Mouse (Mus musculus) heart, embryonic 16.5 days (tissue): Measurements from ENCODE around the gene Spink2. TPM values are rescaled to one million over a fixed set of nuclear protein-coding genes. Genes with fewer than 3 reads are reported as not detected.
"Not testable (repeated sequence)": the region's sequence is repeated elsewhere in the genome, so short reads cannot be mapped to it uniquely, and the experiment has no call there.

Experiments used
- ATAC-seq: fragments of 200-750 bp; cut with Nextera tagmentation; replicated peaks from 2 replicates; pipeline ENCODE4 v1.8.0; 2017; ENCODE audit warnings: moderate number of reproducible peaks; ENCODE audit not compliant: insufficient read depth, low FRiP score; ENCODE audit errors: extremely low read depth
- H3K27ac ChIP-seq: fragments of 300-500 bp; sonication (generic); 2 replicates; pipeline ENCODE4 v1.5.1; 2014; ENCODE audit warnings: mild to moderate bottlenecking, low read length, control low read depth, moderate library complexity
- H3K27me3 ChIP-seq: fragments of 300-500 bp; sonication (generic); 2 replicates; pipeline ENCODE4 v1.6.1; 2014; ENCODE audit warnings: low read length, mixed read lengths; ENCODE audit not compliant: control insufficient read depth, insufficient read depth
- H3K36me3 ChIP-seq: fragments of 300-500 bp; sonication (generic); 2 replicates; pipeline ENCODE4 v1.6.1; 2014; ENCODE audit not compliant: control insufficient read depth, insufficient read depth
- H3K4me1 ChIP-seq: fragments of 300-500 bp; sonication (generic); 2 replicates; pipeline ENCODE4 v1.6.1; 2014; ENCODE audit warnings: low read length, mixed read lengths; ENCODE audit not compliant: control insufficient read depth, insufficient read depth
- H3K4me2 ChIP-seq: fragments of 300-500 bp; sonication (generic); 2 replicates; pipeline ENCODE4 v1.6.1; 2014; ENCODE audit warnings: low read depth, mild to moderate bottlenecking, control low read depth, low read length
- H3K4me3 ChIP-seq: fragments of 300-500 bp; sonication (generic); 2 replicates; pipeline ENCODE4 v1.5.1; 2014; ENCODE audit warnings: mild to moderate bottlenecking, control low read depth, low read length
- H3K9ac ChIP-seq: fragments of 300-500 bp; sonication (generic); 2 replicates; pipeline ENCODE4 v1.6.1; 2014; ENCODE audit warnings: low read length, control low read depth
- H3K9me3 ChIP-seq: fragments of 300-500 bp; sonication (generic); replicated peaks from 2 replicates; pipeline ENCODE4 v1.6.1; 2016; ENCODE audit warnings: low read length; ENCODE audit not compliant: control insufficient read depth
- WGBS: fragments of 180-500 bp; shearing (Covaris S2); extraction: QIAGEN DNeasy Blood & Tissue Kit; methylation state at CpG from one replicate; pipeline ENCODE4 v1.1.7; 2014; 5-methylcytosine and 5-hydroxymethylcytosine counted together
- polyA plus RNA-seq: library from polyadenylated mRNA; unstranded; fragments of >200 nt; fragmentation: Nextera tagmentation; extraction: Ambion mirVana; gene quantifications from 2 replicates; pipeline ENCODE4 v1.2.1, GENCODE M21; 2015

The Spink2 gene
- polyA plus RNA-seq, 1 experiment from 2014 or later, result 2.6 TPM

DNA sequence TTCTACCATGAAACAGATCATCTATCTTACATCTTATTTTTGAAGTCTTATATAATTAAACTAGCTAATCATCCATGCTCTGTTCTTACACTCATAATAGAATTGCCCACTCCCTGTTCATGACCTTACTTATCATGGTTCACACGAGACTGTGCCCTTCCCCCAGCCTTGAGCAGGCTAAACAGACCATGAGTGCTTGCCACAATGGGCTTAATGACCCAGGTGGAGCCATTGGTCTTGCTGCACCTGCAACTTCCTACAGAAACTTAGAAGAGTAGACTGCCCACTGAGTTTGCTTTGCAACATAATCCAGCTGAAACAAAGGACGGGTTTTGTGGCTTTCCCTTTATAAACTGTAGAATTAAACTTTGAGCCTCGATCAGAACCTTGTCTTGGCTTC is 22.5 kb downstream of the Spink2 start:
- 61% methylated on average over 3 of the region's 3 CpGs for WGBS
- no peak overlapping the region for H3K4me3 ChIP-seq
- no peaks in the 10 kb centered on the region for H3K27me3 ChIP-seq
- H3K9ac ChIP-seq, result no peak overlapping the region
- no peak for ATAC-seq
- no peak overlapping the region for H3K4me2 ChIP-seq
- no peak overlapping the region for H3K27ac ChIP-seq
- H3K36me3 ChIP-seq, result no peaks in the 10 kb centered on the region
- no peaks in the 10 kb centered on the region for H3K4me1 ChIP-seq
- peaks cover 9% of the 10 kb centered on the region for H3K9me3 ChIP-seq

DNA sequence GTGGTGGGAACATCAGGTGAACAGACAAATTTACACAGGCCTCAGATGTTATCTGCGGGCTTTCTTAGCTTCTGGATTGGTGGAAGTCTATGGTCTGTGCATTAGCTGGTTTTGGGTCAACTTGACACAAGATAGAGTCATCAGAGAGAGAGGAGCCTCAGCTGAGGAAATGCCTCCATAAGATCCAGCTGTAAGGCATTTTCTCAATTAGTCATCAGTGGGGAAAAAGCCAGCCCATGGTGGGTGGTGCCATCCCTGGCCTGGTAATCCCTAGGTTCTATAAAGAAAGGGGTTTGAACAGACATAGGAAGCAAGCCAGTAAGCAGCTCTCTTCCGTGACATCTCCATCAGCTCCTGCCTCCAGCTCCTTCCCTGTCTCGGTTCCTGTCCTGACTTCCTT is 25.9 kb downstream of the Spink2 start:
- 82% methylated on average over 3 of the region's 3 CpGs for WGBS
- H3K36me3 ChIP-seq, result no peaks in the 10 kb centered on the region
- no peak overlapping the region for H3K4me3 ChIP-seq
- no peaks in the 10 kb centered on the region for H3K4me1 ChIP-seq
- ATAC-seq, result no peak
- H3K9me3 ChIP-seq, result peaks cover 9% of the 10 kb centered on the region
- H3K27me3 ChIP-seq, result no peaks in the 10 kb centered on the region
- H3K4me2 ChIP-seq, result no peak overlapping the region
- H3K27ac ChIP-seq, result no peak overlapping the region
- no peak overlapping the region for H3K9ac ChIP-seq

DNA sequence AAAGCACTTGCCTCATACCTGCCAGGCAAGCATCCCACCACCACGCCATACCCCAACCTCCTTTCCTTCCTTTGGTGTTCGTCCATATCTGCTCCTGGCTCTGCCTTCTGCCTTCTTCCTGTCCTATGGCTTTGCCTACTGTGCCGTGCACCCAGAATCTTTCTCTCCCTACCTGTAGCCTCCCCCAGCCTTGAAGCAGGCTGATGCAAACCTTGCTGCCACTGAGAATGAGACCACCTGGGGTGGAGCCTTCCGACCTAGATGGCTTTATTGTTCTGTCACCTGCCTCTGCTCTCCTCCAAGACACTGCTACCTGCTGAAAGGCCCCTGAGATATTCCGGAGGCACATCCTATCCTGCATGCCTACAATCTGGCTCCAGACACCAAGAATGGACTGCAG is 27.4 kb downstream of the Spink2 start:
- H3K36me3 ChIP-seq, ATAC-seq, H3K27me3 ChIP-seq, H3K9me3 ChIP-seq, H3K9ac ChIP-seq, H3K27ac ChIP-seq, H3K4me3 ChIP-seq, H3K4me1 ChIP-seq, H3K4me2 ChIP-seq: not testable (repeated sequence)
- WGBS, result 49% methylated on average over 5 of the region's 5 CpGs

DNA sequence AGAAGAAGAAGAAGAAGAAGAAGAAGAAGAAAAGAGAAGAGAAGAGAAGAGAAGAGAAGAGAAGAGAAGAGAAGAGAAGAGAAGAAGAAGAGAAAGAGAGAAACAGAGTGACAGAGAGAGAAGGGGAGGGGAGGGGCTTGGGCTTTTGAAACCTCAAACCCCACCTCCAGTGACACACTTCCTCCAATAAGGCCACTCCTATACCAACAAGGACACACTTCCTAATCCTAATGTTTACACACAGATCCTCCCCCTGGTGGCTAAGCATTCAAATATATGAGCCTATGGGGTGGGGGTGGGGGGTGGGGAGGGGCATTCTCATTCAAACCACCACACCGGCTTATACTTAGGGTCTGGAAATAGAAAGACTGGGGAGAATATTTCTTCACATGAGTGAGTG is 27.9 kb downstream of the Spink2 start:
- no peak overlapping the region for H3K4me2 ChIP-seq
- H3K9ac ChIP-seq, result no peak overlapping the region
- no peaks in the 10 kb centered on the region for H3K36me3 ChIP-seq
- no peaks in the 10 kb centered on the region for H3K27me3 ChIP-seq
- ATAC-seq, result no peak
- no peak overlapping the region for H3K27ac ChIP-seq
- H3K9me3 ChIP-seq, result peaks cover 5% of the 10 kb centered on the region; the same call in 1 of the 2 replicates
- H3K4me3 ChIP-seq, result no peak overlapping the region
- H3K4me1 ChIP-seq, result no peaks in the 10 kb centered on the region
- WGBS, result 29% methylated on average over 1 of the region's 1 CpGs

DNA sequence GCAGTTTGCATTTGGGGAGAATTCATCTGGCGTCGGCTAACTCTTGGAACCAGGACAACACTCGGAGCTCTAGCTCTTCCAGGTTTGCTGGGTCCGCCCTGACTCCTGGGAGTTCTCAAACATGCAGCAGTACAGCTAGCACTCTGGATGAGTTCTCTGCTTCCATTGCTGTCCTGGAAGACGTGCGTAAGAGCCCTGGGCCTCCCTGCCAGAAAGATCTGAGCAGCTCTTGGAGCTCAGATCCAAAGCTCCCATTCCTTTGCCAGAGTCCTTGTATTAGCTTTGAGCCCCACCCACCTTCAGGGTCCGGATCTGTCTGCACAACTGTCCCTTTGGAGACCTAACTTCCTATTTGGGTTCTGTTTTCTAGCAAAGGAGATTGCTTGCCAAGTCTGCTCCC is 29.8 kb downstream of the Spink2 start:
- WGBS, result 68% methylated on average over 7 of the region's 7 CpGs
- ATAC-seq, result peak; percentile 63

DNA sequence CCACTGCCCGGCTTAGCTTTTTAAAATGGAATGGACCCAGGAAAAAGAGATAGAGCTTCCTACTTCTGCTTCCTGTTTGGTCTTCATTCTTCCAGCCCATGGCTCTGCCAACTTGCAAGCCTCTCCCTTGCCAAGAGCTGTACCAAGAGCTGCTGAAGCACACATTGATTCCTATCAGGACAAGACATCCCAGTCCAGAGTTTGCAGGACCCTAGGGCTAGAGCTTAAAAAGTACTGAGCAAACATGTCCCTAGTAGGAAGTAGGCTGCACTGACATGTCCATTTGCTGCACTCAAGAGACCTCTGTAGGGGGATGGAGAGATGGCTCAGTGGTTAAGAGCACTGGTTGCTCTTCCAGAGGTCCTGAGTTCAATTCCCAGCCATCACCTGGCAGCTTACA is 32.3 kb downstream of the Spink2 start:
- no peak overlapping the region for H3K4me3 ChIP-seq
- no peaks in the 10 kb centered on the region for H3K9me3 ChIP-seq
- ATAC-seq, result no peak
- H3K36me3 ChIP-seq, result no peaks in the 10 kb centered on the region
- no peak overlapping the region for H3K9ac ChIP-seq
- WGBS, result 86% methylated on average over 1 of the region's 1 CpGs
- H3K4me2 ChIP-seq, result no peak overlapping the region
- H3K27me3 ChIP-seq, result no peaks in the 10 kb centered on the region
- no peak overlapping the region for H3K27ac ChIP-seq
- H3K4me1 ChIP-seq, result no peaks in the 10 kb centered on the region

More for the DNA sequence above, 29.8 kb downstream of the Spink2 start:
- H3K9ac ChIP-seq, result no peak overlapping the region
- H3K36me3 ChIP-seq, result no peaks in the 10 kb centered on the region
- H3K27ac ChIP-seq, result no peak overlapping the region
- no peaks in the 10 kb centered on the region for H3K27me3 ChIP-seq
- no peaks in the 10 kb centered on the region for H3K9me3 ChIP-seq
- H3K4me3 ChIP-seq, result no peak overlapping the region
- H3K4me1 ChIP-seq, result no peaks in the 10 kb centered on the region
- H3K4me2 ChIP-seq, result no peak overlapping the region

DNA sequence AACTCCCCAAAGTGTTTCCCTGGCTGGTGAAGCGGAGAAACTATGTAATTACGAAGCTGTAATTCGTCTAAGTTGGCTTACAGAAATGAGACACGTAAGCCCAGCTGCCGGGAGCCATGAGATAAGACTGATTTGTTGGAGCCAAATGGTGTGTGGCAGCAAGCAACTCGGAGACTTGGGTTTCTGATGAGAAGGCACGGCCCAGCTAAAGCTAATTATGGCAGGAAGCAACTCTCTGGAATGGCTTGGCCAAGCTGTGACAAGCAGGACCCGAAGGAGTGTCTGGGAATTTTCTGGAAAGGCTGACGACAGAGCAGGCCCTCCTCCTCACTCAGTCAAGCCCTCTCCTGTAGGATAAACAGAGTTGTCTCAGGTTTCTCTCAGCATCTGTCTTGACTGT is 33.3 kb downstream of the Spink2 start:
- Histone ChIP-seq H3K4me2 (no peak overlapping the region), H3K27me3 (no peaks in the 10 kb centered on the region), H3K4me1 (no peaks in the 10 kb centered on the region), H3K4me3 (no peak overlapping the region), H3K36me3 (no peaks in the 10 kb centered on the region), H3K27ac (no peak overlapping the region), H3K9ac (no peak overlapping the region), H3K9me3 (no peaks in the 10 kb centered on the region)
- ATAC-seq, result peak; percentile 52; the same call in 1 of the 2 replicates
- 30% methylated on average over 9 of the region's 9 CpGs for WGBS

DNA sequence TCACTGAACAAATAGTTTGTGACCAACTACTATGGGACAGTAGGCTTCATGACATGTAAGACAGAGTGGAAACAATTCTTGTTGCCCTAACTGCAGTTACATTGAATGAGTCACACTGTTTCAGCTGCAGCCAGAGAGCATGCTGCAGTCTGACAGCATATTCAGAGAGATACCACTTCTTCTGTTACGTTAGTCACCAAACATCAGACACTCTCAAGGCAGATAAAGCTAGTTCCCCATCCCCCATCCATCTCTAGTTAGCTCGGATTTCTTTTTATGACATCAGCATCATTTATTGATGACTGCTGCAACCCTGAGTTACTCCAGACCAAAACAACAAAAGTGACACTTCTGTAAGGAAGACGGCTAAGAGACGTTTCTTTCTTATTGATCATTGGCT is 36.5 kb downstream of the Spink2 start:
- Histone ChIP-seq H3K27me3 (no peaks in the 10 kb centered on the region), H3K9ac (no peak overlapping the region), H3K4me2 (no peak overlapping the region), H3K9me3 (no peaks in the 10 kb centered on the region), H3K36me3 (no peaks in the 10 kb centered on the region), H3K4me3 (no peak overlapping the region), H3K4me1 (no peaks in the 10 kb centered on the region), H3K27ac (no peak overlapping the region)
- no peak for ATAC-seq
- WGBS, result 49% methylated on average over 4 of the region's 4 CpGs

DNA sequence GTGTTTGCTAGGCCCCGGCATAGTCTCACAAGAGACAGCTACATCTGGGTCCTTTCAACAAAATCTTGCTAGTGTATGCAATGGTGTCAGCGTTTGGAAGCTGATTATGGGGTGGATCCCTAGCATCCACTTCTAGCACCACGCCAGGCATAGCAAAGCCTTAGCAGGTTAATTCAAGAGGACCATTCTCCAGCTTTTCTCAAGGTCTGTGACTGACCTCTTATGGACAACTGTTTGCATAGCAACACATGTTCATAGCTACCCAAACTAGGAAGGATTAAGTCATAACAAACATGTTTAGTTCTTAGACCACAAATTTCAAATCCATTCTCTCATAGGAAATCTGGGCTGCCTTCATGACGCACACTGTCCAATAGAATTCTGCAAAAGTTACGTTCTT is 40.7 kb downstream of the Spink2 start:
- ATAC-seq, result peak; percentile 37; the same call in 1 of the 2 replicates
- no peaks in the 10 kb centered on the region for H3K9me3 ChIP-seq
- WGBS, result 46% methylated on average over 4 of the region's 5 CpGs

More for the DNA sequence above, 40.7 kb downstream of the Spink2 start:
- H3K9ac ChIP-seq, result no peak overlapping the region
- H3K4me2 ChIP-seq, result no peak overlapping the region
- no peaks in the 10 kb centered on the region for H3K4me1 ChIP-seq
- H3K4me3 ChIP-seq, result no peak overlapping the region
- H3K36me3 ChIP-seq, result no peaks in the 10 kb centered on the region
- no peak overlapping the region for H3K27ac ChIP-seq
- no peaks in the 10 kb centered on the region for H3K27me3 ChIP-seq
